In the genomic region with DNA sequence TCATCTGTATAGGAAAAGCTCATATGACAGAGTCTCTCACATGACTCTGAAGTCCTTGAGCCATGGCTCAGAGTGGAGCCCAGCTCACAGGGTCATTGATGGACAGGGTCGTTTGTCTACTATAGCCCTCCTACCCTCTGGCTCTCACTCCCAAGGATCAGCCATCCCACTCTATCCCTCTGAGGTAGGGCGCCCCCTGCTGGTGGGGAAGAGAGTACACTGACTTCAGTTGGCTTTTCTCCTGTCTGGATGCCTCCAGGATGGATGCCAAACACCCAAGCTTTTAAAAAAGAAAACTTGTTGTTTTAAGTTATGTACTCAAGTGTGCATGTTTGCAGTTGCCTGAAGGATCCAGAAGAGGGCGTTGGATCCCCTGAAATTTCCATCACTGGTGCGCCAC, we compare ENCODE assay signal across 9 mouse cellular contexts.
DNase-seq lines count a peak whose midpoint lies in the region; ATAC-seq and TF ChIP-seq lines count a peak whose summit lies in the region.
"Had no signal": no experiment of that assay in that cellular context is flagged by ENCODE, and none has a peak within 500 bp of the region (broad histone marks: within the 10 kb centered on the region; RNA-seq: fewer than 3 reads in every experiment).

No protein-coding gene starts in this region.

- no peaks in the 10 kb centered on the region for H3K36me3 ChIP-seq in midbrain, postnatal 0 days (ENCODE audit: insufficient read depth, low read length)
- no peaks in the 10 kb centered on the region for H3K36me3 ChIP-seq in midbrain, embryonic 13.5 days

- no peak overlapping the region for H3K4me2 ChIP-seq in midbrain, postnatal 0 days (ENCODE audit: low read depth, low read length, poor library complexity, severe bottlenecking)
- no peak overlapping the region for H3K4me2 ChIP-seq in midbrain, embryonic 13.5 days (replicated peaks)

- H3K4me1 ChIP-seq in midbrain, postnatal 0 days (ENCODE audit: insufficient read depth, low read length): no peaks in the 10 kb centered on the region
- H3K4me1 ChIP-seq in midbrain, embryonic 13.5 days (replicated peaks): peaks cover 9% of the 10 kb centered on the region
- no peaks in the 10 kb centered on the region for H3K4me1 ChIP-seq in bone marrow macrophage, adult 2 months (ENCODE audit: control insufficient read depth, insufficient read depth, low read length)

- no peaks in the 10 kb centered on the region for H3K9me3 ChIP-seq in midbrain, postnatal 0 days (ENCODE audit: low read length)
- no peaks in the 10 kb centered on the region for H3K9me3 ChIP-seq in midbrain, embryonic 13.5 days

- no peak for ATAC-seq in midbrain, postnatal 0 days (ENCODE audit: low FRiP score)
- no peak for ATAC-seq in midbrain, embryonic 13.5 days

- peak; percentile 24 for DNase-seq in gastrocnemius, adult 18-20 months (ENCODE audit: low spot score)
- DNase-seq in gastrocnemius, postnatal 4 days (ENCODE audit: low spot score in 2 of 2): no peak
- DNase-seq in midbrain, postnatal 0 days (ENCODE audit: low spot score): no peak
- DNase-seq in testis, postnatal 10 days (ENCODE audit: low spot score): peak; percentile 71
- no peak for DNase-seq in right cerebral cortex, postnatal 4 days
- no peak for DNase-seq in gastrocnemius, adult 8-10 months (ENCODE audit: low spot score in 2 of 2)
- DNase-seq: kidney, adult 8-10 months had no signal

- WGBS in midbrain, postnatal 0 days: 42% methylated on average over 4 of the region's 4 CpGs
- 45% methylated on average over 4 of the region's 4 CpGs for WGBS in midbrain, embryonic 13.5 days

- H3K27ac ChIP-seq in midbrain, postnatal 0 days (ENCODE audit: low read depth, low read length): no peak overlapping the region
- no peak overlapping the region for H3K27ac ChIP-seq in midbrain, embryonic 13.5 days
- no peak overlapping the region for H3K27ac ChIP-seq in bone marrow macrophage, adult 2 months (ENCODE audit: insufficient read depth, low read depth, low read length)

- no peaks in the 10 kb centered on the region for H3K27me3 ChIP-seq in midbrain, postnatal 0 days (ENCODE audit: insufficient read depth, low read length)
- peaks cover 9% of the 10 kb centered on the region; the same call in 1 of the 2 replicates for H3K27me3 ChIP-seq in midbrain, embryonic 13.5 days

- TF ChIP-seq POLR2A in bone marrow macrophage, adult 2 months (IDR thresholded peaks at IDR 0.05; ENCODE audit: borderline replicate concordance, low read depth, low read length): no peak

- TF ChIP-seq CTCF in midbrain, postnatal 0 days (IDR thresholded peaks at IDR 0.05): peak; percentile 61
- TF ChIP-seq CTCF in bone marrow macrophage, adult 2 months (IDR thresholded peaks at IDR 0.05; ENCODE audit: low read depth, low read length): peak; percentile 86

- H3K4me3 ChIP-seq in midbrain, postnatal 0 days (ENCODE audit: low read depth, low read length): no peak overlapping the region
- H3K4me3 ChIP-seq in midbrain, embryonic 13.5 days (replicated peaks): no peak overlapping the region
- H3K4me3 ChIP-seq in bone marrow macrophage, adult 2 months (ENCODE audit: insufficient read depth, low read length): no peak overlapping the region

- H3K9ac ChIP-seq in midbrain, postnatal 0 days (replicated peaks; ENCODE audit: low read length, poor library complexity, severe bottlenecking): no peak overlapping the region
- H3K9ac ChIP-seq in midbrain, embryonic 13.5 days (replicated peaks): no peak overlapping the region

Comparison
In these comparisons a context has a peak if more than half of its experiments do, and no peak if none do; other contexts are left out.
1. DNase-seq: peak in gastrocnemius, adult 18-20 months (single experiment) and testis, postnatal 10 days (single experiment); none in gastrocnemius, postnatal 4 days (0 of 2), midbrain, postnatal 0 days (single experiment), right cerebral cortex, postnatal 4 days (single experiment) and gastrocnemius, adult 8-10 months (0 of 2).